Mouse (Mus musculus) cortical plate, adult 2 months (tissue): ENCODE measurements around the gene Abcg5.

Source experiments
- CTCF ChIP-seq: fragments of 200-500 bp; IDR thresholded peaks from 2 replicates; pipeline ENCODE4 v1.5.1; 2011; ENCODE audit warnings: mild to moderate bottlenecking, control low read depth, low read length; ENCODE audit not compliant: insufficient read depth; ENCODE audit errors: extremely low read depth
- POLR2A ChIP-seq: fragments of 200-500 bp; IDR thresholded peaks from 2 replicates; pipeline ENCODE4 v1.6.1; 2011; ENCODE audit warnings: mild to moderate bottlenecking, low read length, control low read depth; ENCODE audit not compliant: insufficient read depth; ENCODE audit errors: extremely low read depth

DNA sequence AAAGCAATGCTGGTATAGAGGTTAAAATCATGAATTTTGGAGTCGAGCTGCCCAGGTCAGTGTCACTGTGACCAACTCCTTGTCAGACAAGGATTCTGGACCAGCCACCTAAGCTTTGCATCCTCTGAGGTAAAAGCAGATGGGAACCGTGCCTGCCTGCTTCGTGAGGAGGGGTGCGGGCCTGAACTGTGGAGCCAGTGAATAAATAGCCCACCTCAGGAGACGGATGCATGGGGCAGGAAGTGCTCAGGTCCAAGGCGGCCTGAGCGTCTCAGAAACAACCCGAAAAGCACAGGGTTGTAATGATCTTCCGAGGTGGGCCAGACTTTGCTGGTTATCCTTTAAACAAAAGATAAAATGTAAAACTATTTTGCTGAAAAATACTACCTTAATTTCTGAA lies 37.7 kb downstream of the Abcg5 start:
- no peak for TF ChIP-seq POLR2A
- no peak for TF ChIP-seq CTCF
